Mouse (Mus musculus) mouse embryonic stem cell (cell line): Measurements from ENCODE around the gene Chst11.

Source experiments
- in situ Hi-C, 2 experiments: fragments of 300-500 bp; cut with MboI; formaldehyde crosslinking; loops; 1 replicate in 1 of 2; 3 replicates in 1 of 2; pipeline ENCODE4 v1.14.3; 2019 to 2020; ENCODE audit warnings: low sequenced_read_pairs in 2 of 2, low pct_unique_long_range_greater_than_20kb in 1 of 2, mixed read lengths in 1 of 2; ENCODE audit not compliant: unreplicated experiment in 1 of 2

The Chst11 gene

DNA sequence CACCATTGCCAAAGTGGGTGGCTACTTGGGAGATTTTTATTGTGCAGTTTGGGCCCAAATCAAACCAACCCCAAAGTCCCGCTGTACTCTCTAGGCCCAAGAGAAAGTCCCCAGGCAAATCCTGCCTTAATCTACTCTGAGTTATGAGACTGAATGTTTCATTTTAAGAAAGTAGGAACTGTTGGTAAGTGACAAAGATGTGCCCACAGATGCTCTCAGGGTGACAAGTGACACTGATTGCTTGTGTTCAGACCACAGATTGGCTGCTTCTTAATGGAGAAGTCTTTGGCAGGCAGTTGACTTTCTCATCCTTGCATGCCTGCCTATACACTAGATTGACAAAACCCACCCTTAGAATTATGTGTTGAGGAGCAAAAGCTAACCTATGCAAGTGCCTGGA, 37.3 kb downstream of the Chst11 start:
- in situ Hi-C loops: no loop called here

DNA sequence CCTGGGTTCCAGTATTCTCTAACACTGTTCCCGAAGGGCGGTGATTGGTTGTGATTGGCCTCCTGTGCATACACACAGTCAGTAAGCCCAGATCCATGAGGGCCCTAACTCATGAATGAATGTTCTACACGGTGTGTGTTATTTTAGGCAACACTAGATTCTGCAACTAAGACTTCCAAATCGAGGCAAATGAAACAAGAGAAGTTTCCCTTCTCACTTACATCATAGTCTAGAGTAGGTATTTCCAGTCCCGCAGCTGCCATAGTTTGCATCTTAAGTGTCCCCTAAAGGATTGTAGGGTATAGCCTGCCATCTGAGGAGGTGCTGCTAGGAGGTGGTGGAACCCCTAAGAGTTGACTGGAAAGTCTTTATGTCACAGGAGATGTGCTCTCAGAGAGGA, 40.9 kb downstream of the Chst11 start:
- in situ Hi-C loops: no loop called here

DNA sequence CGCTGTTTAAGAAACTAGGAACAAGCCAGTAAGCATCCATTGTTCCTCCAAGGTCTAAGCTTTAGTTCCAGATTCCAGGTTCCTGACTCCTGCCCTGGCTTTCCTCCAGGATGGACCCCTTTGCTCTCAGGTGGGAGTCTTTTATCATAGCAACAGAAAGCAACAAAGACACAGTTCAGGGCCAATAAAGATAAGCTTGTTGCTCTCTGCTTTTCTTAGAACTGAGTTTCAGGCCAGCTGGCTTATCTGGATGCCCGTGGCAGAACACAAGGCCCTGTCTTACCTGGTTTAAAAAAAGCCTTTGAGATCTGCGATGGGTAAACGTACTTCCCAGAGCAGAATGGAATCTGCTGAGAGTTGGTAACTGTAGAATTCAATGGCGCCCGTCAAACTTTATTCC, 42.4 kb downstream of the Chst11 start:
- in situ Hi-C loops: no loop called here

GRCm38 (mm10) chr10:83030103-83030661, 44.9 kb downstream of the Chst11 start:
- in situ Hi-C loops: no loop called here

- in situ Hi-C loops: no loop called here
These were observed 45.6 kb downstream of the Chst11 start for GRCm38 (mm10) chr10:83030928-83031327.

DNA sequence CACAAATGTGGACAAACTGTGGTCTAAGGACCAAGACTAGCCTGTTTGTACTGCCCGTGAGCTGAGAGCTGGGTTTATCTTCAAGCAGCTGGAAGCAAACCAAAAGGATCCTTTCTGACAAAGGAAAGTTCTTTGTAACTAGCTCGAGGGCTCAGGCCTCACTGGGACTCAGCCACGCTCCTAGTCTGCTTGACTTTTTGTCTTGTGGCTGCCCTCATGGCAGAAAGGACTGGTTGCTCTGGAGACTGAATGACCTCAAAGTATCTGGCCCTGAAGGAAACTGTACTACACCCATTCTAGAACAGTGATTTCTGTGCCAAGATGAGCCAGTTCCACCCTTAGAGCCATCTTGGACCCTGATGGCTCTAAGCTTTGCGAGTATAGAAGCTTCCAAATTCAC, 46.3 kb downstream of the Chst11 start:
- in situ Hi-C loops: no loop called here

DNA sequence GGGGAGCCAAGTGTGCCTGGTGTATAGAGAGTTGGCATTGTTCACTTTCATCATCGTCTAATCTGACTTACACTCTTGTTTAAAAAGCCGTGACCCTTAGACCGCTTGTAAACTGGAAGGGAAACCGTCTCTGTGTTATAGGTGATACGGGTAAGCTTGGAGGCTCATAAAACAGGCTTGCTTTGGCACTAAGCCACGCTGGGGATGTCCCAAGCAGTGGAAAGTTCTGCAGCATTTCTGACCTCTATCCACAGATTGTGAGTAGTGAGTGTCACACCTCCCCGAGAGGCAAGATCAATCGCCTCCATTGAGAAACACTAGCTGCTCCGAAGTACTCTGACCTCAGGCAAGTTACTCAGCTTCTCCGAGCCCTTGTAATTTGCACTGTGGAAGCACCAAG, 47.3 kb downstream of the Chst11 start:
- in situ Hi-C loops: no loop called here

- in situ Hi-C loops: no loop called here
These were observed 51.2 kb downstream of the Chst11 start for GRCm38 (mm10) chr10:83036340-83037045.

GRCm38 (mm10) chr10:83038166-83038565, 52.9 kb downstream of the Chst11 start:
- in situ Hi-C loops: no loop called here

DNA sequence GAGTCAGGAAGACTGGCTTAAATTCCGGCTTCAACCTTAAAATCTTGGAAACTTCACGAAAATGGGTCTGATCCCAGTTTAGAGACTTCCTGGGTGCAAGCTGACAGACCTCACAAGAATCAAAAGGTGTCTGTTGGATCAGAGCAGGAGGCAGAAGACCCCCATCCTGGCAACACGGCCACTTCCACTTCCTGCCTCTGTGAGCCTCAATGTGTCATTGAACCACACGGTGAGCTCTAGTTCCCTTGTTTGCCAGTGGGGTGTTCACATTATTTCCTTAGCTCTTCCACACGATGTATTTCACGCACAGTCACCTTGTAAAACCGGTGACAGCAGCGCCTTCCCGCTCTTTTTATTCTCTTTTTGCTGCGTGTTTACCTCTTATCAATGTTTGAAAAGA, 54.1 kb downstream of the Chst11 start:
- in situ Hi-C loops: no loop called here

DNA sequence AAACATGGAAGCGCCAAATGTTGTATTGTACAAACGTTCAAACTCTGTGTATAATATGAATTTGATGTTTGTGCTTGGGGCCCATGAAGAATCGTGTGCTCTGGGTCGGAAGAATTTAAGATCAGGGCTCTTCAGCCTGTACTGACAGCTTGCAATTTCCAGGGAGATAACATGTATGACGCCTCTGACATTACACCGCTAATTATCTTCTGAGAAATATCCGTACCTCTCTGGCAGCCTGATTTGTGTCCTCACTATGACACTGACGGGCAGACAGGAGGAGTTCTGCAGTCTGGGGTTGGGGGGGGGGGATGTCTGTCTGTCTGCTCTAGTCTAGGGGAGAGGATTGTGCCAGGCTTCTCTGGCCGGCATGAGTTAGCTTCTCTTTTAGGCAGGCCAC, 56.6 kb downstream of the Chst11 start:
- in situ Hi-C loops: no loop called here

- in situ Hi-C loops: no loop called here
These were observed 57.5 kb downstream of the Chst11 start for GRCm38 (mm10) chr10:83042613-83043477.

GRCm38 (mm10) chr10:83043478-83044259, 58.4 kb downstream of the Chst11 start:
- in situ Hi-C loops: no loop called here

- in situ Hi-C loops: no loop called here
These were observed 64.0 kb downstream of the Chst11 start for GRCm38 (mm10) chr10:83049174-83049780.

GRCm38 (mm10) chr10:83053886-83054550, 68.7 kb downstream of the Chst11 start:
- in situ Hi-C loops: no loop called here

- in situ Hi-C loops: no loop called here
These were observed 71.0 kb downstream of the Chst11 start for GRCm38 (mm10) chr10:83056291-83056690.

- in situ Hi-C loops: no loop called here
These were observed 71.6 kb downstream of the Chst11 start for GRCm38 (mm10) chr10:83056866-83057265.
